Mouse (Mus musculus): ENCODE data around the gene Gars.

Gars gene

GRCm38 (mm10) chr6:55037799-55038670 lies at the start of gene Gars:
Gars (plus strand) TSS chr6:55038007.
- DNase-seq, result peak; percentile 93

GRCm38 (mm10) chr6:54988141-54988540 lies 49.7 kb upstream of the Gars start:
- no peak for DNase-seq

- DNase-seq, result no peak
These were observed 46.6 kb upstream of the Gars start for GRCm38 (mm10) chr6:54991189-54991588.

- no peak for DNase-seq
These were observed 45.7 kb upstream of the Gars start for GRCm38 (mm10) chr6:54992141-54992540.

GRCm38 (mm10) chr6:54992734-54993260 lies 45.0 kb upstream of the Gars start, which contains the start of gene Ggct:
Ggct (minus strand) TSS chr6:54992950.
- peak; percentile 98 for DNase-seq

- DNase-seq, result no peak
These were observed 41.4 kb upstream of the Gars start for GRCm38 (mm10) chr6:54996361-54996760.

- DNase-seq, result peak; percentile 75
These were observed 40.1 kb upstream of the Gars start for GRCm38 (mm10) chr6:54997726-54998125.

GRCm38 (mm10) chr6:55001320-55001719 lies 36.5 kb upstream of the Gars start:
- DNase-seq, result no peak

- DNase-seq, result no peak
These were observed 35.4 kb upstream of the Gars start for GRCm38 (mm10) chr6:55002438-55002837.

GRCm38 (mm10) chr6:55003559-55003958 lies 34.2 kb upstream of the Gars start:
- DNase-seq, result no peak

GRCm38 (mm10) chr6:55008401-55008800 lies 29.4 kb upstream of the Gars start:
- DNase-seq, result no peak

- no peak for DNase-seq
These were observed 28.2 kb upstream of the Gars start for GRCm38 (mm10) chr6:55009391-55010230.

GRCm38 (mm10) chr6:55010330-55011091 lies 27.3 kb upstream of the Gars start:
- DNase-seq, result no peak

GRCm38 (mm10) chr6:55012516-55012915 lies 25.3 kb upstream of the Gars start:
- no peak for DNase-seq

GRCm38 (mm10) chr6:55014184-55014583 lies 23.6 kb upstream of the Gars start:
- DNase-seq, result no peak

- peak; percentile 71 for DNase-seq
These were observed 21.6 kb upstream of the Gars start for GRCm38 (mm10) chr6:55016236-55016635.

GRCm38 (mm10) chr6:55016710-55017583 lies 20.9 kb upstream of the Gars start:
- peak; percentile 77 for DNase-seq

GRCm38 (mm10) chr6:55018417-55018816 lies 19.4 kb upstream of the Gars start:
- no peak for DNase-seq

- DNase-seq, result no peak
These were observed 16.0 kb upstream of the Gars start for GRCm38 (mm10) chr6:55021806-55022205.

- DNase-seq, result no peak
These were observed 10.2 kb upstream of the Gars start for GRCm38 (mm10) chr6:55027642-55028041.

GRCm38 (mm10) chr6:55036731-55037130 lies 1.1 kb upstream of the Gars start:
- DNase-seq, result no peak
